Mouse (Mus musculus): ENCODE measurements around the gene Dync1i1. TPM values are rescaled to one million over a fixed set of nuclear protein-coding genes. Genes with fewer than 3 reads are reported as not detected.

Gene Dync1i1
- total RNA-seq, 2 experiments from 2014 or later: not detected

- ATAC-seq (replicated peaks; ENCODE audit: low FRiP score, low TSS enrichment, poor library complexity, severe bottlenecking): no peak
Measured at GRCm38 (mm10) chr6:5949812-5950392, 224.5 kb downstream of the Dync1i1 start.

- ATAC-seq (replicated peaks; ENCODE audit: low FRiP score, low TSS enrichment, poor library complexity, severe bottlenecking): no peak
Measured at GRCm38 (mm10) chr6:5956316-5956913, 231.0 kb downstream of the Dync1i1 start.

GRCm38 (mm10) chr6:5960728-5961127 is 235.3 kb downstream of the Dync1i1 start:
- no peak for ATAC-seq (replicated peaks; ENCODE audit: low FRiP score, low TSS enrichment, poor library complexity, severe bottlenecking)

GRCm38 (mm10) chr6:5961960-5962359 is 236.5 kb downstream of the Dync1i1 start:
- no peak for ATAC-seq (replicated peaks; ENCODE audit: low FRiP score, low TSS enrichment, poor library complexity, severe bottlenecking)

GRCm38 (mm10) chr6:5966376-5966775 is 240.9 kb downstream of the Dync1i1 start:
- ATAC-seq (replicated peaks; ENCODE audit: low FRiP score, low TSS enrichment, poor library complexity, severe bottlenecking): no peak

DNA sequence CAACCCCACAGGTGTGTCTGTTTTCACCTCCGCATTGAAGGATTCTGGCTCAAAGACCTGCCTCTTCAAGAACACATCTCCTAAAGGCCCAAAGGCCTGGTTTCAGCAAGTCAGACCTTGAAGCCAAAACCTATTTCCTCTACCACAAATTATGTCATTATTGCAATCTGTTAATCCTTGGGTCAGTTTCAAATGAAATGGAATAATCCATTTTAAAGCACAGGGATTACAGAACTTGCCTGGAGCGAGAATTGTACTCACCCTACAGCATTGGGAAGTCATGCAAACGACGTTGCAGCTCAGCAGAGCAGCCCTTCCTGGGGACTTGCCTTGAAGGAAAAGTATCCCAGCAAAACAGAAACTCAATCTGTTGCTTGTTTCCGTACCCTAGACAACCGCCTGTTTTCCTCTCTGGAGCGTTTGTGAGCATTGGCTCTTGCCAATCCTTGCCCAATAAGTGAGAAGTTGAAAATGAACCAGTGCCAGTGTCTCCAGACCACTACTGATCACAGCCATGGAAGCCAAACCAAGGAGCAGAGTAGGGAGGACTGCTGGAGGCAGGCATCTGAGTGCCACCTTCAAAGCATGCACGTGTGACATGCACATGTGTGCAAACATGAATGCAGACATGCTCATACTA is 241.5 kb downstream of the Dync1i1 start:
- ATAC-seq (replicated peaks; ENCODE audit: low FRiP score, low TSS enrichment, poor library complexity, severe bottlenecking): no peak

- no peak for ATAC-seq (replicated peaks; ENCODE audit: low FRiP score, low TSS enrichment, poor library complexity, severe bottlenecking)
Measured at GRCm38 (mm10) chr6:5967545-5967944, 242.1 kb downstream of the Dync1i1 start.

- no peak for ATAC-seq (replicated peaks; ENCODE audit: low FRiP score, low TSS enrichment, poor library complexity, severe bottlenecking)
Measured at GRCm38 (mm10) chr6:5969613-5970012, 244.2 kb downstream of the Dync1i1 start.

- no peak for ATAC-seq (replicated peaks; ENCODE audit: low FRiP score, low TSS enrichment, poor library complexity, severe bottlenecking)
Measured at GRCm38 (mm10) chr6:5976241-5976640, 250.8 kb downstream of the Dync1i1 start.

GRCm38 (mm10) chr6:5977238-5977920 is 251.9 kb downstream of the Dync1i1 start:
- no peak for ATAC-seq (replicated peaks; ENCODE audit: low FRiP score, low TSS enrichment, poor library complexity, severe bottlenecking)

GRCm38 (mm10) chr6:5991243-5991642 is 265.8 kb downstream of the Dync1i1 start:
- ATAC-seq (replicated peaks; ENCODE audit: low FRiP score, low TSS enrichment, poor library complexity, severe bottlenecking): no peak

- ATAC-seq (replicated peaks; ENCODE audit: low FRiP score, low TSS enrichment, poor library complexity, severe bottlenecking): no peak
Measured at GRCm38 (mm10) chr6:5991817-5992755, 266.6 kb downstream of the Dync1i1 start.

GRCm38 (mm10) chr6:5993056-5993455 is 267.6 kb downstream of the Dync1i1 start:
- no peak for ATAC-seq (replicated peaks; ENCODE audit: low FRiP score, low TSS enrichment, poor library complexity, severe bottlenecking)

DNA sequence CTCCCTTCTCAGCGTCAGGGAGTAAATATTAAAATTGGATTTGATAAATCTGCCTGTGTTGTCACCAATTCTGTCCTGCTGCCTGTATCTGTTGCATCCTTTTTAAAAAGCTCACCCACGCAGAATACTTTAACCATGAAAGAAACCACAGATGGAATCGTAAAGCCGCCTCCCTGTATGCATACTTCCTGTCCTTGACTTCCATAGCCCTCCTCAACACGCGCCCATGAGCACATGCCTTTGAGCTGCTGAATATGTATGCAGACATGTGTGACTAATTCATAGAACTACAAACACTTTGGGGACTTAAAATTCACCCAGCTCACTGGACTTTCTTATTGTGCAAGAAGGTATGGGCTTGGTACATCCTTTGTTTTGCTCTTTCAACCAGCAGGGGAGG is 272.1 kb downstream of the Dync1i1 start:
- ATAC-seq (replicated peaks; ENCODE audit: low FRiP score, low TSS enrichment, poor library complexity, severe bottlenecking): no peak

DNA sequence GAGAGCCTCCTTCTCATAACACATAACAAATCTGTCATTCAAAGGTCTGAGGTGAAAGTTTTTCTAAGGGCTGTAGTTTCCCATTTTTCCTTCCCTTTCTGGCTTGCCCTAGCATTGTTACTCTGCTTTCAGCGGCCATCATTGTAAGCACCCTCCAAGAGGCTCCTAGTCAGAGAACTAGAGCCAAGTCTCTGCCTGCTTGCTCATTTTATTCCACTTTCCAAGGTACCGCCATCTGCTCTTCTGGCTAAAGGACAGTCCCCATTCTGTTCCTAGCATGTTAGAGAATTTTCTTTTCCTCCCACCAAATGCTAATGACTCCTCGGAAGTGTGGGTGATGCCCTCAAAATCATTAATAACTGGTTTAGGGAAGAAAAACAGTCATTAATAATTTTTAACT is 276.6 kb downstream of the Dync1i1 start:
- no peak for ATAC-seq (replicated peaks; ENCODE audit: low FRiP score, low TSS enrichment, poor library complexity, severe bottlenecking)

GRCm38 (mm10) chr6:6004756-6005485 is 279.5 kb downstream of the Dync1i1 start:
- ATAC-seq (replicated peaks; ENCODE audit: low FRiP score, low TSS enrichment, poor library complexity, severe bottlenecking): no peak

- peak; percentile 98 for ATAC-seq (replicated peaks; ENCODE audit: low FRiP score, low TSS enrichment, poor library complexity, severe bottlenecking)
Measured at GRCm38 (mm10) chr6:6005762-6006431, 280.5 kb downstream of the Dync1i1 start.

DNA sequence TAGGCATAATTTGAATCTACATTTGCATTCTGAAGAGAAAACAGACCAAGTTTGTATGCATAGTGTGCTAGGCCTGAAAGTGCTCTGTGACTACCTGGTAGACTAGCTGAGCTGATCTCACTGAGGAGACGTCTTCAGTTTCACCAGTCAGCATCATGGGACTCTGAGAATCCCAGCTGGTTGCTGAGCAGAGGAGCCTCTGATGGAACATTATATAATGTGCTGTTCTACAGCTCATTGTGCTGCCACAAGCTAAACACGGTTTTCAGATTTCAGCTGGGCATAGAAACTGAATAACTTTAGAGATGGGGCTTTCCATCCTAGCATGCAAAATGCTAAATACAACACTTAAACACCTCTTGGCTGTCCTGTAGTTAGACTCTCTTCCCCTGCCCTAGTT is 285.9 kb downstream of the Dync1i1 start:
- no peak for ATAC-seq (replicated peaks; ENCODE audit: low FRiP score, low TSS enrichment, poor library complexity, severe bottlenecking)
